Mouse (Mus musculus) intestine, embryonic 15.5 days (tissue): ENCODE measurements around the gene Crabp2. TPM values are rescaled to one million over a fixed set of nuclear protein-coding genes. Genes with fewer than 3 reads are reported as not detected.

Source experiments
- ATAC-seq: fragments of 200-750 bp; cut with Nextera tagmentation; 2 replicates; pipeline ENCODE4 v1.8.0; 2017; ENCODE audit warnings: moderate TSS enrichment, moderate library complexity
- H3K27ac ChIP-seq: fragments of 300-500 bp; sonication (generic); 2 replicates; pipeline ENCODE4 v1.5.1; 2015; ENCODE audit warnings: mild to moderate bottlenecking, inconsistent platforms
- H3K27me3 ChIP-seq: fragments of 300-500 bp; sonication (generic); replicated peaks from 2 replicates; pipeline ENCODE4 v1.6.1; 2015; ENCODE audit warnings: inconsistent platforms
- H3K36me3 ChIP-seq: fragments of 300-500 bp; sonication (generic); 2 replicates; pipeline ENCODE4 v1.6.1; 2015; ENCODE audit warnings: inconsistent platforms
- H3K4me1 ChIP-seq: fragments of 300-500 bp; sonication (generic); replicated peaks from 2 replicates; pipeline ENCODE4 v1.6.1; 2015; ENCODE audit warnings: inconsistent platforms
- H3K4me2 ChIP-seq: fragments of 300-500 bp; sonication (generic); replicated peaks from 2 replicates; pipeline ENCODE4 v1.6.1; 2015; ENCODE audit warnings: mild to moderate bottlenecking, inconsistent platforms
- H3K4me3 ChIP-seq: fragments of 300-500 bp; sonication (generic); replicated peaks from 2 replicates; pipeline ENCODE4 v1.5.1; 2015; ENCODE audit warnings: inconsistent platforms
- H3K9ac ChIP-seq: fragments of 300-500 bp; sonication (generic); 2 replicates; pipeline ENCODE4 v1.6.1; 2015; ENCODE audit warnings: inconsistent platforms
- H3K9me3 ChIP-seq: fragments of 300-500 bp; sonication (generic); 2 replicates; pipeline ENCODE4 v1.6.1; 2016; ENCODE audit warnings: inconsistent platforms
- WGBS: fragments of 180-500 bp; shearing (Covaris S2); methylation state at CpG from one replicate; pipeline ENCODE4 v1.1.7; 2015; 5-methylcytosine and 5-hydroxymethylcytosine counted together
- polyA plus RNA-seq: library from polyadenylated mRNA; unstranded; fragments of >200 nt; fragmentation: Nextera tagmentation; extraction: Ambion mirVana; gene quantifications from 2 replicates; pipeline ENCODE4 v1.2.1, GENCODE M21; 2015

Gene Crabp2
- polyA plus RNA-seq, 1 experiment from 2014 or later, result 8.2 TPM

- Histone ChIP-seq H3K4me3 (peak overlapping the region; percentile 36), H3K9me3 (no peaks in the 10 kb centered on the region), H3K4me2 (peak overlapping the region; percentile 80), H3K27me3 (no peaks in the 10 kb centered on the region), H3K4me1 (peaks cover 38% of the 10 kb centered on the region), H3K27ac (peak overlapping the region; percentile 90), H3K9ac (peak overlapping the region; percentile 32), H3K36me3 (peaks cover 17% of the 10 kb centered on the region)
- 3% methylated on average over 4 of the region's 4 CpGs for WGBS
- no peak for ATAC-seq
These were observed 38.6 kb upstream of the Crabp2 start for GRCm38 (mm10) chr3:87909874-87910273.

- H3K27ac ChIP-seq, result peak overlapping the region; percentile 90
- H3K4me2 ChIP-seq, result peak overlapping the region; percentile 80
- 8% methylated on average over 12 of the region's 12 CpGs for WGBS
- no peaks in the 10 kb centered on the region for H3K27me3 ChIP-seq
- H3K9me3 ChIP-seq, result no peaks in the 10 kb centered on the region
- peak; percentile 70 for ATAC-seq
- H3K9ac ChIP-seq, result peak overlapping the region; percentile 32
- H3K4me1 ChIP-seq, result peaks cover 38% of the 10 kb centered on the region
- H3K4me3 ChIP-seq, result peak overlapping the region; percentile 36
- peaks cover 20% of the 10 kb centered on the region for H3K36me3 ChIP-seq
These were observed 37.8 kb upstream of the Crabp2 start for GRCm38 (mm10) chr3:87910573-87911141.

- Histone ChIP-seq H3K4me2 (no peak overlapping the region), H3K9me3 (no peaks in the 10 kb centered on the region), H3K27me3 (no peaks in the 10 kb centered on the region), H3K9ac (no peak overlapping the region), H3K4me1 (peaks cover 28% of the 10 kb centered on the region), H3K27ac (no peak overlapping the region), H3K4me3 (no peak overlapping the region), H3K36me3 (peaks cover 24% of the 10 kb centered on the region)
- 75% methylated on average over 7 of the region's 7 CpGs for WGBS
- ATAC-seq, result no peak
These were observed 35.0 kb upstream of the Crabp2 start for GRCm38 (mm10) chr3:87913491-87913890.

- Histone ChIP-seq H3K9me3 (no peaks in the 10 kb centered on the region), H3K27me3 (no peaks in the 10 kb centered on the region), H3K4me1 (peaks cover 24% of the 10 kb centered on the region), H3K36me3 (peaks cover 24% of the 10 kb centered on the region), H3K4me2 (no peak overlapping the region), H3K4me3 (no peak overlapping the region), H3K27ac (no peak overlapping the region), H3K9ac (no peak overlapping the region)
- no peak for ATAC-seq
- 93% methylated on average over 10 of the region's 10 CpGs for WGBS
These were observed 34.6 kb upstream of the Crabp2 start for GRCm38 (mm10) chr3:87913891-87914290.

GRCm38 (mm10) chr3:87916990-87917389 lies 31.5 kb upstream of the Crabp2 start:
- peaks cover 8% of the 10 kb centered on the region for H3K4me1 ChIP-seq
- no peak overlapping the region for H3K27ac ChIP-seq
- 86% methylated on average over 1 of the region's 1 CpGs for WGBS
- no peak overlapping the region for H3K4me2 ChIP-seq
- ATAC-seq, result no peak
- no peaks in the 10 kb centered on the region for H3K27me3 ChIP-seq
- H3K9ac ChIP-seq, result no peak overlapping the region
- peaks cover 27% of the 10 kb centered on the region for H3K36me3 ChIP-seq
- H3K9me3 ChIP-seq, result no peaks in the 10 kb centered on the region
- H3K4me3 ChIP-seq, result no peak overlapping the region

GRCm38 (mm10) chr3:87918551-87918950 lies 29.9 kb upstream of the Crabp2 start:
- WGBS, result 86% methylated on average over 1 of the region's 1 CpGs
- Histone ChIP-seq H3K9me3 (no peaks in the 10 kb centered on the region), H3K4me1 (peaks cover 8% of the 10 kb centered on the region), H3K4me3 (no peak overlapping the region), H3K36me3 (peaks cover 33% of the 10 kb centered on the region), H3K27me3 (no peaks in the 10 kb centered on the region), H3K4me2 (no peak overlapping the region), H3K27ac (no peak overlapping the region), H3K9ac (no peak overlapping the region)
- no peak for ATAC-seq

- Histone ChIP-seq H3K4me2 (peak within 1 kb of the TSS; percentile 70), H3K9me3 (no peaks in the 10 kb centered on the region), H3K27me3 (no peaks in the 10 kb centered on the region), H3K27ac (peak within 1 kb of the TSS; percentile 60), H3K9ac (peak within 1 kb of the TSS; percentile 63), H3K4me3 (peak within 1 kb of the TSS; percentile 52), H3K36me3 (peaks cover 34% of the 10 kb centered on the region), H3K4me1 (peaks cover 8% of the 10 kb centered on the region)
- peak; percentile 83 for ATAC-seq
- WGBS, result under 1% methylated on average over 30 of the region's 30 CpGs
These were observed 28.9 kb upstream of the Crabp2 start, which contains the start of gene Mrpl24 for GRCm38 (mm10) chr3:87919336-87920108. Gene Mrpl24, plus strand, starts transcription at chr3:87919506.

GRCm38 (mm10) chr3:87920270-87920943 lies 28.1 kb upstream of the Crabp2 start:
- Histone ChIP-seq H3K9me3 (no peaks in the 10 kb centered on the region), H3K4me2 (peak overlapping the region; percentile 70), H3K27me3 (no peaks in the 10 kb centered on the region), H3K4me1 (peaks cover 8% of the 10 kb centered on the region), H3K27ac (no peak overlapping the region), H3K9ac (0 out of 2 replicates have a peak overlapping the region, but pooled peaks have one; percentile 63), H3K36me3 (peaks cover 37% of the 10 kb centered on the region), H3K4me3 (peak overlapping the region; percentile 52)
- ATAC-seq, result no peak
- WGBS, result 65% methylated on average over 9 of the region's 9 CpGs

GRCm38 (mm10) chr3:87924996-87925395 lies 23.5 kb upstream of the Crabp2 start:
- no peaks in the 10 kb centered on the region for H3K9me3 ChIP-seq
- H3K36me3 ChIP-seq, result peaks cover 45% of the 10 kb centered on the region
- no peak overlapping the region for H3K9ac ChIP-seq
- H3K27ac ChIP-seq, result no peak overlapping the region
- ATAC-seq, result no peak
- no peaks in the 10 kb centered on the region for H3K27me3 ChIP-seq
- H3K4me1 ChIP-seq, result peaks cover 15% of the 10 kb centered on the region
- H3K4me2 ChIP-seq, result no peak overlapping the region
- WGBS, result 82% methylated on average over 7 of the region's 7 CpGs
- no peak overlapping the region for H3K4me3 ChIP-seq

- Histone ChIP-seq H3K4me3 (no peak overlapping the region), H3K9me3 (no peaks in the 10 kb centered on the region), H3K36me3 (peaks cover 47% of the 10 kb centered on the region), H3K4me1 (peaks cover 21% of the 10 kb centered on the region), H3K27ac (no peak overlapping the region), H3K27me3 (no peaks in the 10 kb centered on the region), H3K4me2 (no peak overlapping the region), H3K9ac (no peak overlapping the region)
- 95% methylated on average over 5 of the region's 5 CpGs for WGBS
- ATAC-seq, result no peak
These were observed 21.0 kb upstream of the Crabp2 start for GRCm38 (mm10) chr3:87927452-87927851.

- H3K9ac ChIP-seq, result peak overlapping the region; percentile 96
- no peaks in the 10 kb centered on the region for H3K27me3 ChIP-seq
- peak overlapping the region; percentile 84 for H3K27ac ChIP-seq
- peak; percentile 60 for ATAC-seq
- WGBS, result 6% methylated on average over 26 of the region's 26 CpGs
- H3K4me1 ChIP-seq, result peaks cover 29% of the 10 kb centered on the region
- H3K9me3 ChIP-seq, result no peaks in the 10 kb centered on the region
- peak overlapping the region; percentile 83 for H3K4me3 ChIP-seq
- peaks cover 33% of the 10 kb centered on the region for H3K36me3 ChIP-seq
- peak overlapping the region; percentile 76 for H3K4me2 ChIP-seq
These were observed 19.0 kb upstream of the Crabp2 start for GRCm38 (mm10) chr3:87929341-87930077.
